Mouse (Mus musculus) midbrain, postnatal 0 days (tissue): ENCODE measurements around the gene Snrpc. TPM values are rescaled to one million over a fixed set of nuclear protein-coding genes. Genes with fewer than 3 reads are reported as not detected.

Experiments
- ATAC-seq: fragments of 200-750 bp; cut with Nextera tagmentation; 2 replicates; pipeline ENCODE4 v1.8.0; 2017; ENCODE audit warnings: moderate number of reproducible peaks, mild to moderate bottlenecking, moderate TSS enrichment, moderate library complexity; ENCODE audit not compliant: low FRiP score
- DNase-seq: peaks from one replicate; pipeline ENCODE4 v3.0.0-alpha.2; 2015; ENCODE audit warnings: low spot score
- H3K27ac ChIP-seq: fragments of 300-500 bp; sonication (generic); 2 replicates; pipeline ENCODE4 v1.5.1; 2014; ENCODE audit warnings: low read depth, mild to moderate bottlenecking, low read length, mixed read lengths
- H3K27me3 ChIP-seq: fragments of 300-500 bp; sonication (generic); 2 replicates; pipeline ENCODE4 v1.6.1; 2014; ENCODE audit warnings: low read length, control low read depth, mixed read lengths; ENCODE audit not compliant: insufficient read depth
- H3K36me3 ChIP-seq: fragments of 300-500 bp; sonication (generic); 2 replicates; pipeline ENCODE4 v1.6.1; 2014; ENCODE audit warnings: low read length, control low read depth, mixed read lengths; ENCODE audit not compliant: insufficient read depth
- H3K4me1 ChIP-seq: fragments of 300-500 bp; sonication (generic); 2 replicates; pipeline ENCODE4 v1.6.1; 2014; ENCODE audit warnings: mild to moderate bottlenecking, control low read depth, antibody characterized with exemption, low read length, mixed read lengths; ENCODE audit not compliant: insufficient read depth
- H3K4me2 ChIP-seq: fragments of 300-500 bp; sonication (generic); 2 replicates; pipeline ENCODE4 v1.6.1; 2014; ENCODE audit warnings: low read depth, mild to moderate bottlenecking, low read length, mixed read lengths; ENCODE audit not compliant: poor library complexity, severe bottlenecking
- H3K4me3 ChIP-seq: fragments of 300-500 bp; sonication (generic); 2 replicates; pipeline ENCODE4 v1.5.1; 2014; ENCODE audit warnings: low read depth, mild to moderate bottlenecking, low read length, moderate library complexity
- H3K9ac ChIP-seq: fragments of 300-500 bp; sonication (generic); replicated peaks from 2 replicates; pipeline ENCODE4 v1.6.1; 2014; ENCODE audit warnings: mild to moderate bottlenecking, low read length, moderate library complexity, mixed read lengths; ENCODE audit not compliant: poor library complexity, severe bottlenecking
- H3K9me3 ChIP-seq: fragments of 300-500 bp; sonication (generic); 2 replicates; pipeline ENCODE4 v1.6.1; 2016; ENCODE audit warnings: low read length, control low read depth
- CTCF ChIP-seq: IDR thresholded peaks from 2 replicates; pipeline ENCODE4 v1.5.1; 2016; ENCODE audit warnings: antibody characterized with exemption, mild to moderate bottlenecking
- WGBS: fragments of 180-500 bp; shearing (Covaris S2); extraction: QIAGEN DNeasy Blood & Tissue Kit; methylation state at CpG from one replicate; pipeline ENCODE4 v1.1.7; 2014; 5-methylcytosine and 5-hydroxymethylcytosine counted together
- polyA plus RNA-seq: library from polyadenylated mRNA; unstranded; fragments of >200 nt; fragmentation: Nextera tagmentation; extraction: Ambion mirVana; gene quantifications from 2 replicates; pipeline ENCODE4 v1.2.1, GENCODE M21; 2015
- total RNA-seq: library from RNA; depleted of rRNA; stranded (reverse); fragments of >200 nt; gene quantifications from 2 replicates; pipeline ENCODE4 v1.2.3, GENCODE M21; 2014; rRNA removed

The Snrpc gene
- total and polyA plus RNA-seq, 2 experiments from 2014 or later: 140 to 216 TPM

- Histone ChIP-seq H3K36me3 (peaks cover 83% of the 10 kb centered on the region), H3K9ac (no peak overlapping the region), H3K4me1 (no peaks in the 10 kb centered on the region), H3K4me3 (no peak overlapping the region), H3K4me2 (no peak overlapping the region), H3K27me3 (no peaks in the 10 kb centered on the region), H3K9me3 (no peaks in the 10 kb centered on the region), H3K27ac (no peak overlapping the region)
- no peak for DNase-seq
- TF ChIP-seq CTCF: no peak
- 94% methylated on average over 6 of the region's 6 CpGs for WGBS
- no peak for ATAC-seq
These were observed 46.0 kb downstream of the Snrpc start for GRCm38 (mm10) chr17:27883994-27884393.

GRCm38 (mm10) chr17:27886499-27887210 is 48.7 kb downstream of the Snrpc start:
- DNase-seq: no peak
- ATAC-seq: no peak

More at GRCm38 (mm10) chr17:27886499-27887210, 48.7 kb downstream of the Snrpc start:
- no peaks in the 10 kb centered on the region for H3K9me3 ChIP-seq
- no peaks in the 10 kb centered on the region for H3K4me1 ChIP-seq
- H3K27ac ChIP-seq: no peak overlapping the region
- WGBS: 80% methylated on average over 19 of the region's 19 CpGs
- H3K9ac ChIP-seq: no peak overlapping the region
- peak; percentile 38 for TF ChIP-seq CTCF
- H3K4me2 ChIP-seq: no peak overlapping the region
- H3K36me3 ChIP-seq: peaks cover 69% of the 10 kb centered on the region
- H3K27me3 ChIP-seq: no peaks in the 10 kb centered on the region
- H3K4me3 ChIP-seq: no peak overlapping the region

Other genes with a start within 250 kb of the Snrpc start
- 280 and 286 TPM in 2 replicates for gene Nudt3, start 214.7 kb upstream of the Snrpc start, total RNA-seq
- gene Nudt3, start 214.7 kb upstream of the Snrpc start, polyA plus RNA-seq: 203 and 211 TPM in 2 replicates
- not detected in 2 replicates for gene RPS10-NUDT3, start 202.9 kb upstream of the Snrpc start, total RNA-seq
- not detected in 2 replicates for gene RPS10-NUDT3, start 202.9 kb upstream of the Snrpc start, polyA plus RNA-seq
- 1,349 and 1,717 TPM in 2 replicates for gene Rps10, start 201.5 kb upstream of the Snrpc start, total RNA-seq
- gene Rps10, start 201.5 kb upstream of the Snrpc start, polyA plus RNA-seq: 447 and 461 TPM in 2 replicates
- 47.0 and 50.3 TPM in 2 replicates for gene Pacsin1, start 182.6 kb upstream of the Snrpc start, total RNA-seq
- 85.2 and 87.6 TPM in 2 replicates for gene Pacsin1, start 182.6 kb upstream of the Snrpc start, polyA plus RNA-seq
- gene Spdef, start 109.2 kb upstream of the Snrpc start, total RNA-seq: 3.7 and 4.0 TPM in 2 replicates
- 3.9 and 4.7 TPM in 2 replicates for gene Spdef, start 109.2 kb upstream of the Snrpc start, polyA plus RNA-seq
- gene D17Wsu92e, start 17.5 kb upstream of the Snrpc start, total RNA-seq: 72.8 and 73.8 TPM in 2 replicates
- 8.3 and 8.7 TPM in 2 replicates for gene D17Wsu92e, start 17.5 kb upstream of the Snrpc start, polyA plus RNA-seq
- 18.0 and 19.9 TPM in 2 replicates for gene Uhrf1bp1, start 18.3 kb downstream of the Snrpc start, total RNA-seq
- 3.9 and 4.5 TPM in 2 replicates for gene Uhrf1bp1, start 18.3 kb downstream of the Snrpc start, polyA plus RNA-seq
- gene Anks1, start 71.2 kb downstream of the Snrpc start, total RNA-seq: 109 and 112 TPM in 2 replicates
- 44.1 and 45.9 TPM in 2 replicates for gene Anks1, start 71.2 kb downstream of the Snrpc start, polyA plus RNA-seq
- gene Taf11, start 71.7 kb downstream of the Snrpc start, total RNA-seq: 18.1 and 21.0 TPM in 2 replicates
- 49.7 and 59.9 TPM in 2 replicates for gene Taf11, start 71.7 kb downstream of the Snrpc start, polyA plus RNA-seq
- 4.1 and 8.2 TPM in 2 replicates for gene Tcp11, start 242.5 kb downstream of the Snrpc start, total RNA-seq
- 2.3 and 2.5 TPM in 2 replicates for gene Tcp11, start 242.5 kb downstream of the Snrpc start, polyA plus RNA-seq